ENCODE assay signal across 12 mouse cellular contexts in the genomic region with DNA sequence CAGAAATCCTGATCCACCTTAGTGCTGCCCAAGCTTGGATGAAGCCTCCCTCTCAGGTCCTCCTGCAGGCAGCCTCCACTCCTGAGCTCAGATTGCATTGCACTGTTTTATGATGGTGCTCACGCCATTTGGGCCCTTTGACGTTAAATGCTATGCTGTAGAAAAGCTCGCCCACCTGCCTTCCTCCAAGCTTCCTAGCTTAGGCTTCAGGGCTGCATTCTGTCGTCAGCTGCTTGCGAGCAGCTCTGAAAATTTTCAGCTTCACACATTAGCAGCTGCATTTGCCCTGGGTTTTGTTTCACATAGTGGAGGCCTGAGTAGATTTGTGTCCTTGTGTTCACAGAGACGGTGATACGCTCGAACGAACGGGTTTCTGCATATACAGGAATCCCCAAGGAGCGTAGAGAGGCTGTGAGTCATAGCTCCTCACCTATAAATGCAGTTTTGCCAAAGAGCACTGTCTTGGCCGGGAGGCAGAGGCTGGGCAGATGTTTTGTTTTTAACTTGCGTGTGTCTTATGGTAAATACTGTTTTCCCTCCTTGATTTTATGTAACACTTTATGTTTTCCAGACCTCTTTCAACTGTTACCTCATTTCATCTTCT. TPM values are rescaled to one million over a fixed set of nuclear protein-coding genes. Genes with fewer than 3 reads are reported as not detected.
DNase-seq lines count a peak whose midpoint lies in the region; ATAC-seq lines count a peak whose summit lies in the region.
"Had no signal": no experiment of that assay in that cellular context is flagged by ENCODE, and none has a peak within 500 bp of the region (broad histone marks: within the 10 kb centered on the region; RNA-seq: fewer than 3 reads in every experiment).

No protein-coding gene starts in this region.

- no peaks in the 10 kb centered on the region for H3K36me3 ChIP-seq in kidney, embryonic 14.5 days (ENCODE audit: control insufficient read depth, insufficient read depth, low read length)
- H3K36me3 ChIP-seq in embryonic facial prominence, embryonic 10.5 days (replicated peaks): no peaks in the 10 kb centered on the region
- H3K36me3 ChIP-seq in neural tube, embryonic 14.5 days (ENCODE audit: control insufficient read depth, insufficient read depth, low read length): no peaks in the 10 kb centered on the region

- H3K27ac ChIP-seq in kidney, embryonic 14.5 days (ENCODE audit: low read depth, low read length): no peak overlapping the region; the same call in 1 of the 2 replicates
- H3K27ac ChIP-seq in embryonic facial prominence, embryonic 10.5 days (replicated peaks): peak overlapping the region; percentile 35; the same call in 1 of the 2 replicates
- H3K27ac ChIP-seq in neural tube, embryonic 14.5 days (ENCODE audit: low read depth, low read length): peak overlapping the region; percentile 41; the same call in 1 of the 2 replicates

- H3K4me3 ChIP-seq in kidney, embryonic 14.5 days (ENCODE audit: low read length): no peak overlapping the region
- H3K4me3 ChIP-seq in embryonic facial prominence, embryonic 10.5 days: no peak overlapping the region
- H3K4me3 ChIP-seq in neural tube, embryonic 14.5 days (ENCODE audit: low read depth, low read length): no peak overlapping the region

- H3K27me3 ChIP-seq in kidney, embryonic 14.5 days (ENCODE audit: control insufficient read depth, insufficient read depth, low read length): no peaks in the 10 kb centered on the region
- H3K27me3 ChIP-seq in embryonic facial prominence, embryonic 10.5 days (replicated peaks; ENCODE audit: low read depth, poor library complexity, severe bottlenecking): no peaks in the 10 kb centered on the region
- no peaks in the 10 kb centered on the region for H3K27me3 ChIP-seq in neural tube, embryonic 14.5 days (ENCODE audit: control insufficient read depth, insufficient read depth, low read length)

- H3K9me3 ChIP-seq in kidney, embryonic 14.5 days (ENCODE audit: control insufficient read depth, low read length): no peaks in the 10 kb centered on the region
- H3K9me3 ChIP-seq in embryonic facial prominence, embryonic 10.5 days: no peaks in the 10 kb centered on the region
- no peaks in the 10 kb centered on the region for H3K9me3 ChIP-seq in neural tube, embryonic 14.5 days (ENCODE audit: control insufficient read depth, low read length)

- 0 out of 2 replicates have a peak, but pooled peaks have one; percentile 25 for ATAC-seq in kidney, embryonic 14.5 days (ENCODE audit: low FRiP score, low TSS enrichment)
- no peak for ATAC-seq in neural tube, embryonic 14.5 days (ENCODE audit: low read depth)
- ATAC-seq: intestine, postnatal 0 days had no signal

- H3K4me2 ChIP-seq in kidney, embryonic 14.5 days (replicated peaks; ENCODE audit: low read depth, low read length): no peak overlapping the region
- no peak overlapping the region for H3K4me2 ChIP-seq in neural tube, embryonic 14.5 days (ENCODE audit: low read depth, low read length)
- H3K4me2 ChIP-seq: lung, embryonic 14.5 days had no signal

- no peak overlapping the region for H3K9ac ChIP-seq in kidney, embryonic 14.5 days (ENCODE audit: low read depth, low read length)
- 0 out of 2 replicates have a peak overlapping the region, but pooled peaks have one; percentile 17 for H3K9ac ChIP-seq in neural tube, embryonic 14.5 days (replicated peaks; ENCODE audit: low read depth, low read length)
- H3K9ac ChIP-seq: lung, embryonic 14.5 days had no signal

- WGBS in kidney, embryonic 14.5 days: 25% methylated on average over 13 of the region's 13 CpGs
- WGBS in embryonic facial prominence, embryonic 10.5 days: 78% methylated on average over 13 of the region's 13 CpGs
- WGBS in neural tube, embryonic 14.5 days: 41% methylated on average over 13 of the region's 13 CpGs

- DNase-seq in embryo, embryonic 11 days: peak; percentile 27
- no peak for DNase-seq in embryo, embryonic 10.5 days (ENCODE audit: low spot score)
- no peak for DNase-seq in kidney, adult 11 months
- no peak for DNase-seq in embryonic facial prominence, embryonic 10.5 days (ENCODE audit: low spot score)
- DNase-seq in thymus, postnatal 25 days: no peak
- no peak for DNase-seq in heart, adult 18-20 months
- DNase-seq: cerebellum, postnatal 14 days; left cerebral cortex, postnatal 4 days; lung, embryonic 14.5 days had no signal

- peaks cover 23% of the 10 kb centered on the region for H3K4me1 ChIP-seq in kidney, embryonic 14.5 days (ENCODE audit: control insufficient read depth, insufficient read depth, low read length)
- H3K4me1 ChIP-seq in embryonic facial prominence, embryonic 10.5 days: peaks cover 32% of the 10 kb centered on the region
- peaks cover 9% of the 10 kb centered on the region for H3K4me1 ChIP-seq in neural tube, embryonic 14.5 days (ENCODE audit: control insufficient read depth, insufficient read depth, low read length)

RNA-seq across cellular contexts. Expression of gene Serp2, which starts 49.3 kb away (rescaled TPM):
- 15.2 and 16.2 TPM in 2 replicates for polyA plus RNA-seq in kidney, embryonic 14.5 days (2014; fragmentation: Nextera tagmentation; extraction: Ambion mirVana)
- 18.9 and 21.6 TPM in 2 replicates for polyA plus RNA-seq in embryonic facial prominence, embryonic 10.5 days (2016; fragmentation: Nextera tagmentation; extraction: Ambion mirVana)
- 202 and 265 TPM in 2 replicates for polyA plus RNA-seq in neural tube, embryonic 14.5 days (2014; fragmentation: Nextera tagmentation; extraction: Ambion mirVana)
- 1 to 10 TPM in 1 of 2 experiments, under 1 TPM in 1; 0.75 to 1.1 TPM for total RNA-seq in heart, adult 18-20 months (2021)
